Mouse (Mus musculus) stomach, embryonic 14.5 days (tissue): Measurements from ENCODE around the gene Gpat3. TPM values are rescaled to one million over a fixed set of nuclear protein-coding genes. Genes with fewer than 3 reads are reported as not detected.

ENCODE experiments used
- ATAC-seq: fragments of 200-750 bp; cut with Nextera tagmentation; 2 replicates; pipeline ENCODE4 v1.8.0; 2017; ENCODE audit warnings: low read depth, moderate TSS enrichment; ENCODE audit not compliant: insufficient number of reproducible peaks, insufficient read depth, low FRiP score
- H3K27ac ChIP-seq: fragments of 300-500 bp; sonication (generic); 2 replicates; pipeline ENCODE4 v1.5.1; 2014; ENCODE audit warnings: mild to moderate bottlenecking, low read length, moderate library complexity, mixed read lengths
- H3K27me3 ChIP-seq: fragments of 300-500 bp; sonication (generic); 2 replicates; pipeline ENCODE4 v1.6.1; 2014; ENCODE audit warnings: low read length, control low read depth, mixed read lengths; ENCODE audit not compliant: control insufficient read depth, insufficient read depth
- H3K36me3 ChIP-seq: fragments of 300-500 bp; sonication (generic); 2 replicates; pipeline ENCODE4 v1.6.1; 2014; ENCODE audit warnings: mild to moderate bottlenecking, control low read depth, low read length, moderate library complexity, mixed read lengths; ENCODE audit not compliant: control insufficient read depth, insufficient read depth
- H3K4me1 ChIP-seq: fragments of 300-500 bp; sonication (generic); 2 replicates; pipeline ENCODE4 v1.6.1; 2014; ENCODE audit warnings: low read length, control low read depth, mixed read lengths; ENCODE audit not compliant: control insufficient read depth, insufficient read depth
- H3K4me2 ChIP-seq: fragments of 300-500 bp; sonication (generic); replicated peaks from 2 replicates; pipeline ENCODE4 v1.6.1; 2014; ENCODE audit warnings: low read depth, low read length, control low read depth
- H3K4me3 ChIP-seq: fragments of 300-500 bp; sonication (generic); 2 replicates; pipeline ENCODE4 v1.5.1; 2014; ENCODE audit warnings: low read depth, low read length, control low read depth
- H3K9ac ChIP-seq: fragments of 300-500 bp; sonication (generic); replicated peaks from 2 replicates; pipeline ENCODE4 v1.6.1; 2014; ENCODE audit warnings: low read depth, mild to moderate bottlenecking, control low read depth, low read length, moderate library complexity, mixed read lengths
- H3K9me3 ChIP-seq: fragments of 300-500 bp; sonication (generic); 2 replicates; pipeline ENCODE4 v1.6.1; 2016; ENCODE audit warnings: low read depth, low read length, control low read depth; ENCODE audit not compliant: control insufficient read depth
- WGBS: fragments of 180-500 bp; shearing (Covaris S2); extraction: QIAGEN DNeasy Blood & Tissue Kit; methylation state at CpG from one replicate; pipeline ENCODE4 v1.1.7; 2014; 5-methylcytosine and 5-hydroxymethylcytosine counted together
- polyA plus RNA-seq: library from polyadenylated mRNA; unstranded; fragments of >200 nt; fragmentation: Nextera tagmentation; extraction: Ambion mirVana; gene quantifications from 2 replicates; pipeline ENCODE4 v1.2.1, GENCODE M21; 2014

Gene Gpat3
- polyA plus RNA-seq, 1 experiment from 2014 or later = 2.0 TPM

DNA sequence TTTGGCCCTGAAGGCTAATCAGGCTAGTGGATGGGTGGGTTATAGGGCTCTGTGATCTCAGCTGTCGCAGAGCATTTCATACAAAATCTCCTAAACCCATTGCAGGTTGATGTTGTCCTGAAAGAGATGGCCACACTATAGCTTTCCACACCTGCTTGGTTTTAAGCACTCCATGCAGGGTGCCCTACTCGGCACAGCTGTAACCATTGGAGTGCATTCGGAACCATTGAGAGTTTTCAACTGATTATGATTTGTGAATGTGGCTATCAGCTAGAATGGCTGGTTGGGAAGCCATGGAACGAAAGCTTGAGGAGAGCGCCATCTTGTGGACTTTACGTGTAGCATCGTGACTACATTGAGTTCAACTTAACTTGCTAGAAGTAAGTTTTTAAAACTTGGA is 69.5 kb downstream of the Gpat3 start:
- Histone ChIP-seq H3K4me2 (no peak overlapping the region), H3K27me3 (no peaks in the 10 kb centered on the region), H3K27ac (no peak overlapping the region), H3K9ac (no peak overlapping the region), H3K36me3 (no peaks in the 10 kb centered on the region), H3K4me1 (no peaks in the 10 kb centered on the region), H3K9me3 (no peaks in the 10 kb centered on the region), H3K4me3 (no peak overlapping the region)
- WGBS = 17% methylated on average over 7 of the region's 7 CpGs
- ATAC-seq = no peak

DNA sequence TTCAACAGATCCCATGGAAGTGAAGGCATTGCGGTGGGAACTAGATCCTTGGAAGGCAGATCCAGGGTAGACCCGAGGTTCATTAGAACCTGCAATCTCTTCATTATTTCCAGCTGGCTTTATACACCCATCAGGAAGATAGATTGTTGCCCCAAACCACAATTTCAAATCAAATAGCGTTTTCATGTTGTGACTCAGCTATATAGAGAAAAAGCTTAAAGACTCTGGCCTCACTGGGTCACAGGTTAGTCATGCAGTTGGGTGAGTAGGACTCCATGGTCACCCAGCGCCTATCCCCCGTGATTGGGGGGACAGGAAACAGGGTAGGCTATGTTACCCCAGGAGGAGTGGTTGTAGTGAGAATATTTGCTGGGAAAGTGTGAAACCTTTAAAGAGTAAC is 69.9 kb downstream of the Gpat3 start:
- H3K36me3 ChIP-seq = no peaks in the 10 kb centered on the region
- no peak for ATAC-seq
- H3K4me3 ChIP-seq = no peak overlapping the region
- H3K9ac ChIP-seq = no peak overlapping the region
- no peaks in the 10 kb centered on the region for H3K9me3 ChIP-seq
- H3K27ac ChIP-seq = no peak overlapping the region
- H3K4me1 ChIP-seq = no peaks in the 10 kb centered on the region
- WGBS = 34% methylated on average over 5 of the region's 5 CpGs
- no peaks in the 10 kb centered on the region for H3K27me3 ChIP-seq
- H3K4me2 ChIP-seq = no peak overlapping the region

DNA sequence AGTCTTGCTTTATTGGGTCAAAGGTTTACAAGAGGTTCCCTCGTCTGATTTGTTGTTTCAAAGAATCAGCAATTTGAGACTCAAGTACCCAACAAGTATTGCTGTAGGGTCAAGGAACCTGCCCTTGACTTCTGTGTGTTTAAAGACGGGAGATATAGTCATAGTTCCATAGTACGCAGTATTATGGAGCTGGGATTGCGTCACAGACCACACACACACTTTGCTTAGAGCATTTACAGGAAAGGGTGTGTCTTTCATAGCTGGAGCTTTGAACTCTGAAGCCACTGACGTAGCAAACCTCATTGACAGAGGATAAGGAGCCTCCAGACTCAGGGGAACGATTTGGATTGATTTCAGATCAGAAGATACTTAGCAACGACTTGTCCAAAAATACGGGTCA is 70.9 kb downstream of the Gpat3 start:
- no peak overlapping the region for H3K4me3 ChIP-seq
- H3K27ac ChIP-seq = no peak overlapping the region
- H3K27me3 ChIP-seq = no peaks in the 10 kb centered on the region
- H3K9ac ChIP-seq = no peak overlapping the region
- no peaks in the 10 kb centered on the region for H3K9me3 ChIP-seq
- WGBS = 45% methylated on average over 8 of the region's 8 CpGs
- no peak overlapping the region for H3K4me2 ChIP-seq
- H3K36me3 ChIP-seq = no peaks in the 10 kb centered on the region
- no peak for ATAC-seq
- H3K4me1 ChIP-seq = no peaks in the 10 kb centered on the region

DNA sequence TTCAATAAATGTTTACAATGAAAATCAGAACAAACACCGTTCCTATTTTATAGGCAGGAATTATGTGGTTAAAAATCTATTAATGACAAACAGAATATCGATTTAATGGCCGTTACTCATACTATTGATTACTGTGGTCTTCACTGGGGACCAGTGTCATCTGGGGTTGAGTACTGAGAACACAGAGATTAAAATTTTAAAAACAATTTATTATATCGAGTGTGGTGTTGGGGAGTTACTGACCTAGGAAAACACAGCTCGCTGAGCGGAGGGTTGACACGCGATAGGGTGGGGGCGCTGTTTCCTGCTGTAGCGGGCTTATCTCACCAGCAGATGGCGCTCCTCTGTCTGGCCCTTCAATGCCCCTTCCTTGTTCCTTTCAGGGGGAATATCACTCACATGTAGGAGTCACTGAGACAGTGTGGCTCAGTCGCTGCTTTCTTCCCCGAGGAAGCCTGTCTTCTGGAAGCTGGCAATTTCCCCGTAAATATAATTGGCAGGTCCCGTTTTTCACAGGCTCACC is 71.8 kb downstream of the Gpat3 start:
- no peaks in the 10 kb centered on the region for H3K9me3 ChIP-seq
- H3K9ac ChIP-seq = no peak overlapping the region
- H3K4me1 ChIP-seq = no peaks in the 10 kb centered on the region
- no peaks in the 10 kb centered on the region for H3K36me3 ChIP-seq
- ATAC-seq = no peak
- H3K27me3 ChIP-seq = no peaks in the 10 kb centered on the region
- H3K27ac ChIP-seq = no peak overlapping the region
- 20% methylated on average over 15 of the region's 15 CpGs for WGBS
- no peak overlapping the region for H3K4me2 ChIP-seq
- no peak overlapping the region for H3K4me3 ChIP-seq

DNA sequence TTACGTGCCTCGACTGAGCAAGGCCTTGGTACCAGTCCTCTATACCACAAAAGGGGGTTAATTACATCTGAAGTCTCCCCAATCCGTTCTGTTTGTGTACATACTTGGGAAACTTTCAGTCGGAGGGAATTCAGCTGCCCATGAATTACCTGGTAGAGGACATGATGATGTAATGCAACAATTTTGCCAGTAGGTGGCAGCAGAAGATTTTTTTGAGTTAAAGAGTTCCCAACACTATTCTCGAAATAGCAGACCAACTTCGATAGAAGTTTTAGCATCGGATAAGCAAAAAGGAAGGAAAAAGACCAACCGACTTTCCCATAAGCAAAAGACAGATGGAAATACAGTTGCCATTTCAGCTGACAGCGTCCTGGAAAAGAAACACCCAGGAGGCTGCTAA is 73.6 kb downstream of the Gpat3 start:
- no peak overlapping the region for H3K4me3 ChIP-seq
- H3K27me3 ChIP-seq = no peaks in the 10 kb centered on the region
- H3K27ac ChIP-seq = no peak overlapping the region
- H3K4me2 ChIP-seq = no peak overlapping the region
- WGBS = 13% methylated on average over 9 of the region's 9 CpGs
- H3K9ac ChIP-seq = no peak overlapping the region
- no peaks in the 10 kb centered on the region for H3K9me3 ChIP-seq
- H3K36me3 ChIP-seq = no peaks in the 10 kb centered on the region
- H3K4me1 ChIP-seq = no peaks in the 10 kb centered on the region
- ATAC-seq = no peak

DNA sequence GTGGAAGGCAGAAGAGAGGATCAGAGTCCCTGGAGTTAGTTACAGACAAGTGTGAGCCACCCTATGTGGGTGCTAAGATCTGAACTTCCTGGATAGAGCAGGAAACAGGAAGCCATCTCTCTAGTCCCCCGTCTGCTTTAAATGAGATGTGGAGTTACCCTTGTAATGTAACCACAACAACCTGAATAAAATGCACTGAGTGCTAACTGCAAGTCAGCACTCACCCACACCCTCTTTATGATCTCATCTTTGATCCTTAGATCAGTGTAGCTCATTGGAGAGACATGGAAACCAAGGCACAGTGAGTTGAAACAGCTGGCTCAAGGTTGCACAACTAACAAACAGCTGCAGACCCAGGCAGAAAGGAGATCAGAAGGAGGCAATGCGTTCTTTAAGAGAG is 84.2 kb downstream of the Gpat3 start:
- no peak for ATAC-seq
- H3K27me3 ChIP-seq = no peaks in the 10 kb centered on the region
- no peaks in the 10 kb centered on the region for H3K4me1 ChIP-seq
- no peak overlapping the region for H3K9ac ChIP-seq
- no peaks in the 10 kb centered on the region for H3K36me3 ChIP-seq
- no peaks in the 10 kb centered on the region for H3K9me3 ChIP-seq
- no peak overlapping the region for H3K4me3 ChIP-seq
- H3K4me2 ChIP-seq = no peak overlapping the region
- no peak overlapping the region for H3K27ac ChIP-seq
- WGBS = 65% methylated on average over 2 of the region's 2 CpGs

DNA sequence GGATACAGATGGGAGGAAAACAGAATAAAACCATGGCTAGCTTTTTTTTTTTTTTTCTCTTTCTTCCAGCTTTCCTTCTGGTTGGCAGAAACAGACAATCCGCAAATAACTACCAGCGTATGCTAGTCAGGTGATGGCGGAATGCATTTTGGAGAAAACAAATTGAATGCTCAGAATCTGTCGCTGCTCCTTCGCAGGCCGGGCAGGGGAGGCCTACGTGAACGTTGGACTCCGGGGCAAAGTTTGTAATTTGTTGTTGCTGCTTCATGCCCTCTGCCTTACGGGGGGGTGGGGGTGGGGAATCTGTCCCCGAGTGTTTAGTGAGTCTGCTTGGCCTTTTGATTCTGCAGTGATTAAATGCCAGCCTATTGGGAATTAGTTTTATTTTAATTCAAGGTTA is 98.2 kb downstream of the Gpat3 start:
- WGBS = 49% methylated on average over 11 of the region's 11 CpGs
- Histone ChIP-seq H3K4me2 (no peak overlapping the region), H3K9me3 (no peaks in the 10 kb centered on the region), H3K27me3 (no peaks in the 10 kb centered on the region), H3K27ac (no peak overlapping the region), H3K4me3 (no peak overlapping the region), H3K36me3 (no peaks in the 10 kb centered on the region), H3K9ac (no peak overlapping the region), H3K4me1 (no peaks in the 10 kb centered on the region)
- ATAC-seq = no peak

DNA sequence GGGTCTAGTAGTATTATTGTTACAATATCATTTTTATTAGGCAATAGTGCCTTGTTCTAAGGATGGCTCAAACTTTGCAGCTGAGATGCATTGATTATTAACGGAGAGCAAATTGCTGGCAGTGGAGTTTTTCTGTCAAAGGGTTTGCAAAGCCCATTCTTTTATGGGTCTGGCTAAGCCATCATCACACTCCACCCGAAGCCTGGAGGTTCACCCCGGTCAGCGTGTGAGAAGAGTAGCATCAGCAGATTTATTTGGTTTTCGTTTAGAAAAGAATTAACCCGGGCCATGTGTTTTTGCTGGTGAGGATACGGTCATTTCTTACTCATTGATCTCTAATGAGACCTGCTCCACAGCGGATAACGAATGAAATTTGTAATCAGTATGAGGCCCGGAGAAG is 99.8 kb downstream of the Gpat3 start:
- ATAC-seq = no peak
- 62% methylated on average over 10 of the region's 10 CpGs for WGBS
- Histone ChIP-seq H3K9me3 (no peaks in the 10 kb centered on the region), H3K9ac (no peak overlapping the region), H3K4me3 (no peak overlapping the region), H3K27ac (no peak overlapping the region), H3K4me1 (no peaks in the 10 kb centered on the region), H3K4me2 (no peak overlapping the region), H3K27me3 (no peaks in the 10 kb centered on the region), H3K36me3 (no peaks in the 10 kb centered on the region)
